Mouse (Mus musculus): ENCODE measurements around the gene Gm49486. TPM values are rescaled to one million over a fixed set of nuclear protein-coding genes. Genes with fewer than 3 reads are reported as not detected.

Gene Gm49486
- polyA plus RNA-seq, 1 experiment from 2014 or later, result 1.1 TPM

DNA sequence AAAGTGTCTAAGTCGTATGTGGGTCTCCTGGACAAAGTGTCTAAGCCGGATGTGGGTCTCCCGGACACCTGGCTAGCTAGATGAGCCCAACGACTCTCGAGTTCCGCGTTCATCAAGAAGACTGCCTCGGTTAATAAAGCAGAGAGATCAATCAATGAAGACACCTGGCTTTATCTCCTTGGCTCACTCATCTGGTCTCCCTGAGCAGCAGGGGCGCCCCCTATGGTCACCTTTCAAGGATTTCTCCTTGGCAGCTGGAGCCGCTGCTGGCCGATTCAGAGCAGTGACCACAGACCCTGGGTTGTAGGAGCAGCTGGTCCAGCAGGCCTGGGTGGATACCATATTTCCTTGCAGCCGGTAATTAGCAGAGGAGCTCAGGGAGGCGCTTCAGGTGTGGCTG lies 33.2 kb downstream of the Gm49486 start:
- Histone ChIP-seq H3K9ac (no peak overlapping the region), H3K4me1 (replicated peaks; ENCODE audit: control insufficient read depth, insufficient read depth, low read length) (peaks cover 7% of the 10 kb centered on the region), H3K4me3 (replicated peaks; ENCODE audit: low read length) (no peak overlapping the region), H3K27ac (no peak overlapping the region), H3K4me2 (replicated peaks) (peak overlapping the region; percentile 97), H3K9me3 (ENCODE audit: control insufficient read depth, low read length) (no peaks in the 10 kb centered on the region), H3K27me3 (ENCODE audit: control insufficient read depth, insufficient read depth, low read length) (peaks cover 54% of the 10 kb centered on the region), H3K36me3 (replicated peaks; ENCODE audit: control insufficient read depth, insufficient read depth) (no peaks in the 10 kb centered on the region)
- ATAC-seq (ENCODE audit: low FRiP score), result no peak
- WGBS, result 22% methylated on average over 13 of the region's 13 CpGs
- DNase-seq (ENCODE audit: low spot score), result peak; percentile 37

DNA sequence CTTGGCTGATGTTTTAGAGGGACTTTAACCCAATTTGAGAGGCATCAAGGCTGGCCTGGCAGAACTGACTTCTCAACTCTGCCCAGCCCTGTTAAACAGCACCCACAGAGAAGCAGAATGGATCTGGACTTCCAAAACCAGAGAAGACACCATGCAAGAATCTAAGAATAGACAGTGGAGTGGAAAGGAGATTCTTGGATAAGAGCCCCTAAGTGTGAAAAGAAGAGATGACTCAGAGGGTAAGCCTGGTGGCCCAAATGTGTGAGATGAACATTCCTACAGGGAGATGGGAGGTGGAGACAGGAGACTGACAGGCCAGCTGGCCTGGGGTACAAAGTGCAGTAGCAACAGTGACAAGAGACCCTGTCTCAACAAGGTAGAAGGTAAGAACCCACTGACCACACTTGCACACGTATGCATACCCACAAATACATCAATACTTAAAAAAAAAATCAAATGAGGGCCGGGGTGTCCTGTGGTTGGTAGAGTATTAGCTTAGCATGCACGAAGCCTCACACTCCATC lies 33.7 kb downstream of the Gm49486 start:
- DNase-seq (ENCODE audit: low spot score), result no peak
- Histone ChIP-seq H3K9me3 (ENCODE audit: control insufficient read depth, low read length) (no peaks in the 10 kb centered on the region), H3K36me3 (replicated peaks; ENCODE audit: control insufficient read depth, insufficient read depth) (no peaks in the 10 kb centered on the region), H3K4me3 (replicated peaks; ENCODE audit: low read length) (no peak overlapping the region), H3K4me1 (replicated peaks; ENCODE audit: control insufficient read depth, insufficient read depth, low read length) (peaks cover 7% of the 10 kb centered on the region), H3K27me3 (ENCODE audit: control insufficient read depth, insufficient read depth, low read length) (peaks cover 54% of the 10 kb centered on the region), H3K27ac (no peak overlapping the region), H3K9ac (no peak overlapping the region), H3K4me2 (replicated peaks) (no peak overlapping the region)
- 93% methylated on average over 3 of the region's 3 CpGs for WGBS
- no peak for ATAC-seq (ENCODE audit: low FRiP score)

DNA sequence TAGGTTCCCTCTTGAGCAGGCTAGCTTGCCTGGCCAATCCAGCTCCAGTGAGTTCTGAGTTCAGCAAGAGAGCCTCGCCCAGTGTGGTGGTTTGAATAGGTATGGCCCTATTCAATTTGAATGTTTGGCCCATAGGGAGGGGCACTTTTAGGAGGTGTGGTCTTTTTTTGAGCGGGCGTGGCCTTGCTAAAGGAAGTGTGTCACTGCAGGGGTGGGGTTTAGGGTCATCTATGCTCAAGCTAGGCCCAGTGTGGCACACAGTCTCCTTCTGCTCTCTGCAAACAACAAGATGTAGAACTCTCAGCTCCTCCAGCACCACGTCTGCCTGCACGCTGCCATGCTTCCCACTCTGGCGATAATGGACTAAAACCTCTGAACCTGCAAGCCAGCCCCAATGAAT lies 34.5 kb downstream of the Gm49486 start:
- peaks cover 7% of the 10 kb centered on the region for H3K4me1 ChIP-seq (replicated peaks; ENCODE audit: control insufficient read depth, insufficient read depth, low read length)
- WGBS, result 93% methylated on average over 6 of the region's 6 CpGs
- no peak overlapping the region for H3K4me3 ChIP-seq (replicated peaks; ENCODE audit: low read length)
- no peaks in the 10 kb centered on the region for H3K36me3 ChIP-seq (replicated peaks; ENCODE audit: control insufficient read depth, insufficient read depth)
- no peaks in the 10 kb centered on the region for H3K9me3 ChIP-seq (ENCODE audit: control insufficient read depth, low read length)
- DNase-seq (ENCODE audit: low spot score) (no peak), ATAC-seq (ENCODE audit: low FRiP score) (no peak)
- no peak overlapping the region for H3K27ac ChIP-seq
- peaks cover 54% of the 10 kb centered on the region for H3K27me3 ChIP-seq (ENCODE audit: control insufficient read depth, insufficient read depth, low read length)
- no peak overlapping the region for H3K4me2 ChIP-seq (replicated peaks)
- H3K9ac ChIP-seq, result no peak overlapping the region

DNA sequence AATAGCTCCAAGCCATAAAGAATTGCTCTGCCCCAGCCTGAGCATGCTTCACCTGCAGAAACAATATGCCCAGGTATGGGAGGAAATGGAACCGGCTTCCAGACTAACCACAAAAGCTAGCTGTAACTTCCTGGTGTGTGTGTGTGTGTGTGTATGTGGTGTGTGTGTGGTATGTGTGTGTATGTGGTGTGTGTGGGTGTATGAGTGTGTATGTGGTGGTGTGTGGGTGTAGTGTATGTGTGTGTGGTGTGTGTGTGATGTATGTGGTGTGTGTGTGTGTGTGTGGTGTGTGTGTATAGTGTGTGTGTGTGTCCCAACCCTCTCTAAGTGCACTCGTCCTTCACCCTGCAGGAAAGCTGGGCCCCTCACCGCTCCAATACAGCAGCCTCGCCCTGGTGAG lies 36.2 kb downstream of the Gm49486 start:
- H3K9ac ChIP-seq, result no peak overlapping the region
- DNase-seq (ENCODE audit: low spot score) (no peak), ATAC-seq (ENCODE audit: low FRiP score) (no peak)
- no peak overlapping the region for H3K4me2 ChIP-seq (replicated peaks)
- no peak overlapping the region for H3K4me3 ChIP-seq (replicated peaks; ENCODE audit: low read length)
- peaks cover 38% of the 10 kb centered on the region for H3K27me3 ChIP-seq (ENCODE audit: control insufficient read depth, insufficient read depth, low read length)
- WGBS, result 74% methylated on average over 4 of the region's 4 CpGs
- H3K27ac ChIP-seq, result no peak overlapping the region
- H3K4me1 ChIP-seq (replicated peaks; ENCODE audit: control insufficient read depth, insufficient read depth, low read length), result peaks cover 9% of the 10 kb centered on the region
- H3K36me3 ChIP-seq (replicated peaks; ENCODE audit: control insufficient read depth, insufficient read depth), result no peaks in the 10 kb centered on the region
- no peaks in the 10 kb centered on the region for H3K9me3 ChIP-seq (ENCODE audit: control insufficient read depth, low read length)

DNA sequence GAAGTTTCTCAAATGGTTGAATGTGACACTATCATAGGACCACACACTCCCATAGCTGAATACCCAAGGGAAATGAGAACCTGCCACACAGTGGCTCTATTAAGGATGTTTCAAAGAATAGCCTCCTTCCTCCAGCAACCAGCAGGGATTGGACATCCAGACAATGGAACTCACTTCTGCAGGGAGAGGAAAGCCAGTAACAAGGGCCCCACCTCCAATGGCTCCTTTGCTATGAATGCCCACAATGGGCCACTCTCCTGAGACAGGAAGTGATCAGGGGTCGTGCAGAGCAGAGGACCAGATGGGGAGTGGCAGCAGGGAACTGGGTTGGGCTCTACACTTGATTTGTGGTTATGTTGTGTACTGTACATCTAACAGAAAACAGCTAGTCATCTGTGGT lies 39.3 kb downstream of the Gm49486 start:
- Histone ChIP-seq H3K9me3 (ENCODE audit: control insufficient read depth, low read length) (no peaks in the 10 kb centered on the region), H3K27me3 (ENCODE audit: control insufficient read depth, insufficient read depth, low read length) (peaks cover 7% of the 10 kb centered on the region), H3K4me3 (replicated peaks; ENCODE audit: low read length) (no peak overlapping the region), H3K4me2 (replicated peaks) (no peak overlapping the region), H3K4me1 (replicated peaks; ENCODE audit: control insufficient read depth, insufficient read depth, low read length) (peaks cover 11% of the 10 kb centered on the region; the same call in 1 of the 2 replicates), H3K36me3 (replicated peaks; ENCODE audit: control insufficient read depth, insufficient read depth) (no peaks in the 10 kb centered on the region), H3K27ac (no peak overlapping the region), H3K9ac (no peak overlapping the region)
- 27% methylated on average over 1 of the region's 1 CpGs for WGBS
- ATAC-seq (ENCODE audit: low FRiP score), result no peak
- DNase-seq (ENCODE audit: low spot score), result no peak

DNA sequence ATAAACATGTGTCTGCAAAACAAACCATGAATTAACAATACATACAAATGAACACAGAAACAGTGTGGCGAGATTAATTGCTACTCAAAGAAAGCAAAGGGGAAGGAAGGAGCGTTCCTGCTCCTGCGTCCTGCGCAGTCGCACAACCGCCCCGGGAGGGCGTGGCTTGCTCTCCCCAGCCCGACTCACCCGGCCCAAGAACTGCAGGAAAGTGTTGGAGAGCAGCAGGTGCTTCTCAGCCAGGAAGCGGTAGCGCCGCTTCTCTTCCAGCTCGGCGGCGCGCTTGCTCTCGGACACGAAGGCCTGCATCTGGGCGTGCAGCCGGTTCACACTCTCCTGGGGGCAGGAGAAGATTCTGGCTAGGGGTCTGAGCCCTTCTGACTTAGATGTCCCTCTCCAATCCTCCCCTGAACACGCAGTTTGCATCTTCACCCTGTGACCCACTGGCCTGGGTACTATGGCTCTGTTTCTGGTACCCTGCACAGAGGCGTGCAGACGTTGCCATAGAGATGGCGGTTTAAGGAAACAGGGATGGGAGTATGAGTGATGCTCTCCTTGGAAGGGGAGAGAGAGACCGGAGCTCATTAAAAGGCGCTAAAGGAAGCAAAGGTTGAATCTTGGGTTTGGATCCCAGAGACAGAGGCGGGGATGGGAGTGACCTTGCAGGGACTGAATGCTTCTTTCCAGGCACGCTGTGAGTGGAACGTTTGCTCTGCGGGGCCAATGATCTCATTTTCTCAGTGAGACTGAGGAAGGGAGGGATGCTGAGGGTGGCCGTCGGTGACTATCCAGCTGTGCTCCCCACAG lies 41.3 kb downstream of the Gm49486 start:
- H3K27ac ChIP-seq, result no peak overlapping the region
- ATAC-seq (ENCODE audit: low FRiP score) (peak; percentile 68), DNase-seq (ENCODE audit: low spot score) (peak; percentile 74)
- H3K4me1 ChIP-seq (replicated peaks; ENCODE audit: control insufficient read depth, insufficient read depth, low read length), result peaks cover 11% of the 10 kb centered on the region; the same call in 1 of the 2 replicates
- H3K4me2 ChIP-seq (replicated peaks), result peak overlapping the region; percentile 67
- H3K9ac ChIP-seq, result peak overlapping the region; percentile 37; the same call in 1 of the 2 replicates
- H3K36me3 ChIP-seq (replicated peaks; ENCODE audit: control insufficient read depth, insufficient read depth), result no peaks in the 10 kb centered on the region
- H3K27me3 ChIP-seq (ENCODE audit: control insufficient read depth, insufficient read depth, low read length), result no peaks in the 10 kb centered on the region
- no peaks in the 10 kb centered on the region for H3K9me3 ChIP-seq (ENCODE audit: control insufficient read depth, low read length)
- peak overlapping the region; percentile 27 for H3K4me3 ChIP-seq (replicated peaks; ENCODE audit: low read length)
- WGBS, result under 1% methylated on average over 33 of the region's 33 CpGs

DNA sequence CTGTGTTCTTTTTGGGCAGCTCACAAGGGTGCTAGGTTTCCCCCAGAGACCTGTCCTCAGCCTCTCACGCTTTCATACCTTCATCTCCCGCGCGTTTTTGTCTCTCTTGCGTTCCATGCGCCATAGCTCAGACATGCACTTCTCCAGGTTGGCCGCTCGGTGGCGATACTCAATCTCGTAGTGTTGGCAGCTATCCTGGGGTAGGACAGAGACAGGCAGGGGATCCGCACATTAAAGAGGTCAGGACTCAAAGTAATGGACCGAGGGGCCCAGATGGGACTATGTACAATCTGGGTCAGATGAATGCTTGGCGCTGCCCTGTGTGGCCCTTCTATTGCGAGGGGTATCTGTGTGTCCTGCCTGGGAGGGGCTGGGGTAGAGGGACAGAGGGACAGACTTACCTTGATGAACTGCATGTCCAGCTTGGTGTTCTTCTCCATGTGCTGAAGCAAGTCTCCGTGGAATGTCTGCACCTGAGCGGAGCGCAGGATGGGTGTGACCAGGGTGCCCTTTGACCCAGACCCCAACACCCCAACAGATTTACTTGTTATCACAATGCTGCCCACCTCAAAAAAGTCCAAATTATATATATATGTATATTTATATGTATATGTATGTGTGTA lies 42.0 kb downstream of the Gm49486 start:
- no peaks in the 10 kb centered on the region for H3K36me3 ChIP-seq (replicated peaks; ENCODE audit: control insufficient read depth, insufficient read depth)
- peak overlapping the region; percentile 67 for H3K4me2 ChIP-seq (replicated peaks)
- 12% methylated on average over 17 of the region's 17 CpGs for WGBS
- H3K27me3 ChIP-seq (ENCODE audit: control insufficient read depth, insufficient read depth, low read length), result no peaks in the 10 kb centered on the region
- peak; percentile 53 for DNase-seq (ENCODE audit: low spot score)
- peaks cover 11% of the 10 kb centered on the region; the same call in 1 of the 2 replicates for H3K4me1 ChIP-seq (replicated peaks; ENCODE audit: control insufficient read depth, insufficient read depth, low read length)
- no peak overlapping the region for H3K27ac ChIP-seq
- H3K9ac ChIP-seq, result peak overlapping the region; percentile 37; the same call in 1 of the 2 replicates
- no peaks in the 10 kb centered on the region for H3K9me3 ChIP-seq (ENCODE audit: control insufficient read depth, low read length)
- H3K4me3 ChIP-seq (replicated peaks; ENCODE audit: low read length), result peak overlapping the region; percentile 27
- ATAC-seq (ENCODE audit: low FRiP score), result 0 out of 2 replicates have a peak, but pooled peaks have one; percentile 21

DNA sequence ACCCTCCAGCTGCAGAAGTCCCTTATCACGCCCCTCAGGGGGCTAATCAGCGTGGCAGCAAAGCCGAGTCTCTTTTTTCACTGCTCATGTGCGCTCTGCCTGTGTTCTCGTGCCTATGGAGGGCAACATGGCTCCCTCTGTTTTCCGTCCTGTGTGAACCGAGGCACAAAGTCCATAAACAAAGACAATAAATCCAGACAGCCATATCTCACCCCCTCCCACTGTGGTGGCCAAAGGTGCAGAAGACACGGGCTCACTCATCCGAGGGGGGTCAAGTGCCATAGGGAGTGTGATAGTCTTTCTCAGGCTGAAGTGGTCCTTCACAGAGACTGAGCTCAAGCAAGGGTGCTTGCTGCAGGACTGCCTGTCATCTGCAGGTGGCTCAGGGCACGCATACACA lies 43.8 kb downstream of the Gm49486 start:
- 43% methylated on average over 10 of the region's 10 CpGs for WGBS
- no peak overlapping the region for H3K27ac ChIP-seq
- no peak overlapping the region for H3K9ac ChIP-seq
- ATAC-seq (ENCODE audit: low FRiP score) (no peak), DNase-seq (ENCODE audit: low spot score) (no peak)
- no peaks in the 10 kb centered on the region for H3K36me3 ChIP-seq (replicated peaks; ENCODE audit: control insufficient read depth, insufficient read depth)
- no peak overlapping the region for H3K4me2 ChIP-seq (replicated peaks)
- H3K9me3 ChIP-seq (ENCODE audit: control insufficient read depth, low read length), result no peaks in the 10 kb centered on the region
- no peaks in the 10 kb centered on the region for H3K27me3 ChIP-seq (ENCODE audit: control insufficient read depth, insufficient read depth, low read length)
- peaks cover 11% of the 10 kb centered on the region; the same call in 1 of the 2 replicates for H3K4me1 ChIP-seq (replicated peaks; ENCODE audit: control insufficient read depth, insufficient read depth, low read length)
- no peak overlapping the region for H3K4me3 ChIP-seq (replicated peaks; ENCODE audit: low read length)

DNA sequence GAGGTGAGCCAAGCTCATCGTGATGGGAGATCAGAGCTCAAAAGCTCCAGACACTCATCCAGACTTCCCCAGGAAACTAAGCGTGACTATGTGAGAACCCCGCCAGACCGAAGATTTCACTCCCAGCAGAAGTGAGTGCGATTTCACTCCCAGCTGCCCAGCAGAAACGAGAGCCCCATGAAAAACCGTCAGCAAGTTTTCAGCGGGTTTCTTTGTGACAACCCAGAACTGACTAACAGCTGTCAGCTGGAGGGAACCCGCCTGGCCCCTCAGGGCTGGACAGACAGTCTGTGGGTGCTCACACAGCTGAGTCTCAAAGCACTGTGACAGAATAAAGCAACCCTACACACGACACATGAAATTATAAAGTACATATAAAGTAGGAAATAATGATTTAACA lies 48.5 kb downstream of the Gm49486 start:
- H3K36me3 ChIP-seq (replicated peaks; ENCODE audit: control insufficient read depth, insufficient read depth), result no peaks in the 10 kb centered on the region
- no peak for DNase-seq (ENCODE audit: low spot score)
- ATAC-seq (ENCODE audit: low FRiP score), result no peak
- H3K4me1 ChIP-seq (replicated peaks; ENCODE audit: control insufficient read depth, insufficient read depth, low read length), result no peaks in the 10 kb centered on the region
- H3K4me2 ChIP-seq (replicated peaks), result no peak overlapping the region
- 68% methylated on average over 10 of the region's 10 CpGs for whole genome bisulfite sequencing
- H3K27me3 ChIP-seq (ENCODE audit: control insufficient read depth, insufficient read depth, low read length), result no peaks in the 10 kb centered on the region
- no peak overlapping the region for H3K9ac ChIP-seq
- H3K4me3 ChIP-seq (replicated peaks; ENCODE audit: low read length), result no peak overlapping the region
- H3K27ac ChIP-seq, result no peak overlapping the region
- no peaks in the 10 kb centered on the region for H3K9me3 ChIP-seq (ENCODE audit: control insufficient read depth, low read length)

Measured in hindbrain, embryonic 14.5 days (tissue).